Mouse (Mus musculus) forebrain, embryonic 15.5 days (tissue): ENCODE measurements around the gene Tbc1d20. TPM values are rescaled to one million over a fixed set of nuclear protein-coding genes. Genes with fewer than 3 reads are reported as not detected.

ENCODE experiments used
- polyA plus RNA-seq: library from polyadenylated mRNA; unstranded; fragments of >200 nt; fragmentation: Nextera tagmentation; extraction: Ambion mirVana; gene quantifications from 2 replicates; pipeline ENCODE4 v1.2.1, GENCODE M21; 2015

Gene Tbc1d20
- polyA plus RNA-seq, 1 experiment from 2014 or later: 37.9 TPM

Other genes starting within 250 kb of the Tbc1d20 start
- 20.9 and 22.9 TPM in 2 replicates for gene Scrt2, start 212.3 kb upstream of the Tbc1d20 start, polyA plus RNA-seq
- gene Srxn1, start 188.3 kb upstream of the Tbc1d20 start, polyA plus RNA-seq: 11.1 and 13.0 TPM in 2 replicates
- 1.8 and 2.2 TPM in 2 replicates for gene Tcf15, start 150.3 kb upstream of the Tbc1d20 start, polyA plus RNA-seq
- gene Csnk2a1, start 67.0 kb upstream of the Tbc1d20 start, polyA plus RNA-seq: 116 TPM in 2 replicates
- 102 and 105 TPM in 2 replicates for gene Rbck1, start 38.8 kb downstream of the Tbc1d20 start, polyA plus RNA-seq
- 0.55 and 0.85 TPM in 2 replicates for gene Trib3, start 50.2 kb downstream of the Tbc1d20 start, polyA plus RNA-seq
- 13.5 and 13.6 TPM in 2 replicates for gene Nrsn2, start 82.8 kb downstream of the Tbc1d20 start, polyA plus RNA-seq
- 17.7 and 18.3 TPM in 2 replicates for gene Sox12, start 104.2 kb downstream of the Tbc1d20 start, polyA plus RNA-seq
- gene Zcchc3, start 121.2 kb downstream of the Tbc1d20 start, polyA plus RNA-seq: 18.7 TPM in 2 replicates
- 2.1 and 3.7 TPM in 2 replicates for gene 6820408C15Rik, start 121.8 kb downstream of the Tbc1d20 start, polyA plus RNA-seq
- not detected in 2 replicates for gene Defb23, start 170.8 kb downstream of the Tbc1d20 start, polyA plus RNA-seq
- not detected in 2 replicates for gene Defb20, start 183.2 kb downstream of the Tbc1d20 start, polyA plus RNA-seq
- not detected in 2 replicates for gene Defb22, start 196.3 kb downstream of the Tbc1d20 start, polyA plus RNA-seq
- gene Defb26, start 217.9 kb downstream of the Tbc1d20 start, polyA plus RNA-seq: not detected in 2 replicates
- gene Defb28, start 224.4 kb downstream of the Tbc1d20 start, polyA plus RNA-seq: not detected in 2 replicates
- gene Defb29, start 246.3 kb downstream of the Tbc1d20 start, polyA plus RNA-seq: not detected in 2 replicates